Mouse (Mus musculus) CH12.LX (cell line): Measurements from ENCODE around the gene Arhgap29. TPM values are rescaled to one million over a fixed set of nuclear protein-coding genes. Genes with fewer than 3 reads are reported as not detected.

Experiments
- DNase-seq: peaks from one replicate; pipeline ENCODE4 v3.0.0-alpha.2; 2013; ENCODE audit errors: extremely low read depth
- H3K27ac ChIP-seq: 2 replicates; pipeline ENCODE4 v1.5.1; 2012; ENCODE audit warnings: low read depth, mild to moderate bottlenecking, control low read depth, moderate library complexity; ENCODE audit not compliant: insufficient read depth
- H3K27me3 ChIP-seq: replicated peaks from 2 replicates; pipeline ENCODE3; 2012; ENCODE audit warnings: inconsistent platforms
- H3K36me3 ChIP-seq, 2 experiments: replicated peaks in 1 of 2; 2 replicates each; pipeline versions ENCODE3 to v1.6.1; 2012; ENCODE audit warnings: inconsistent platforms in 1 of 2, low read length in 1 of 2, mild to moderate bottlenecking in 1 of 2, mixed read lengths in 1 of 2, moderate library complexity in 1 of 2; ENCODE audit not compliant: control insufficient read depth in 1 of 2, insufficient read depth in 1 of 2
- H3K4me1 ChIP-seq, 2 experiments: 2 replicates each; pipeline ENCODE4 v1.6.1; 2012; ENCODE audit warnings: inconsistent platforms in 1 of 2, moderate library complexity in 1 of 2; ENCODE audit not compliant: insufficient read depth in 2 of 2, control insufficient read depth in 1 of 2
- H3K4me2 ChIP-seq: 2 replicates; pipeline ENCODE4 v1.6.1; 2012; ENCODE audit warnings: low read depth, mild to moderate bottlenecking, control low read depth; ENCODE audit not compliant: poor library complexity, insufficient read depth, severe bottlenecking
- H3K4me3 ChIP-seq, 3 experiments: fragments of 150-350 bp in 1 of 3; sonication (generic) in 1 of 3; replicated peaks in 1 of 3; 2 replicates each; pipeline versions ENCODE3 to v1.5.1; 2011 to 2012; ENCODE audit warnings: low read depth in 2 of 3, low read length in 2 of 3, mild to moderate bottlenecking in 2 of 3, moderate library complexity in 2 of 3, control low read depth in 1 of 3, improper control_type of control experiment in 1 of 3, inconsistent platforms in 1 of 3, mixed read lengths in 1 of 3; ENCODE audit not compliant: poor library complexity in 1 of 3
- H3K79me2 ChIP-seq: replicated peaks from 2 replicates; pipeline ENCODE4 v1.6.1; 2012; ENCODE audit warnings: mild to moderate bottlenecking, moderate library complexity; ENCODE audit not compliant: control insufficient read depth, poor library complexity, insufficient read depth, severe bottlenecking; ENCODE audit errors: extremely low read depth
- H3K9ac ChIP-seq: 2 replicates; pipeline ENCODE4 v1.6.1; 2012; ENCODE audit warnings: low read depth, mild to moderate bottlenecking, control low read depth, moderate library complexity; ENCODE audit not compliant: insufficient read depth
- H3K9me3 ChIP-seq: replicated peaks from 2 replicates; pipeline ENCODE3; 2012; ENCODE audit warnings: low read length, inconsistent platforms, mixed read lengths
- BHLHE40 ChIP-seq: IDR thresholded peaks from 2 replicates; pipeline ENCODE4 v1.6.1; 2011; ENCODE audit warnings: mild to moderate bottlenecking, low read depth, low read length, improper control_type of control experiment
- CHD1 ChIP-seq: IDR thresholded peaks from 2 replicates; pipeline ENCODE4 v1.6.1; 2012; ENCODE audit warnings: low read depth, low read length, improper control_type of control experiment, inconsistent platforms
- CTCF ChIP-seq, 2 experiments: IDR thresholded peaks in 1 of 2; conservative IDR thresholded peaks in 1 of 2; 2 replicates each; pipeline ENCODE4 v1.5.1; 2011 to 2012; ENCODE audit warnings: low read depth in 2 of 2, low read length in 2 of 2, improper control_type of control experiment in 1 of 2, inconsistent platforms in 1 of 2, mild to moderate bottlenecking in 1 of 2, moderate library complexity in 1 of 2
- E2F4 ChIP-seq: IDR thresholded peaks from 2 replicates; pipeline ENCODE4 v1.6.1; 2011; ENCODE audit warnings: low read depth, low read length, improper control_type of control experiment; ENCODE audit not compliant: insufficient replicate concordance
- ELF1 ChIP-seq: IDR thresholded peaks from 2 replicates; pipeline ENCODE4 v1.6.1; 2014; ENCODE audit warnings: low read depth, mild to moderate bottlenecking, inconsistent platforms, low read length, improper control_type of control experiment
- EP300 ChIP-seq: IDR thresholded peaks from 2 replicates; pipeline ENCODE4 v1.6.1; 2011; ENCODE audit warnings: low read length, improper control_type of control experiment
- HCFC1 ChIP-seq: IDR thresholded peaks from 2 replicates; pipeline ENCODE4 v1.6.1; 2012; ENCODE audit warnings: low read depth, mild to moderate bottlenecking, inconsistent platforms, low read length, improper control_type of control experiment
- IRF4 ChIP-seq: IDR thresholded peaks from 2 replicates; pipeline ENCODE4 v1.6.1; 2014; ENCODE audit warnings: low read depth, mild to moderate bottlenecking, inconsistent platforms, low read length, improper control_type of control experiment
- JUN ChIP-seq: IDR thresholded peaks from 2 replicates; pipeline ENCODE4 v1.6.1; 2011; ENCODE audit warnings: low read depth, mild to moderate bottlenecking, low read length, improper control_type of control experiment, moderate library complexity; ENCODE audit not compliant: insufficient read depth
- KAT2A ChIP-seq: IDR thresholded peaks from 2 replicates; pipeline ENCODE4 v1.6.1; 2012; ENCODE audit warnings: low read length, improper control_type of control experiment, inconsistent platforms; ENCODE audit not compliant: insufficient replicate concordance
- MEF2A ChIP-seq: IDR thresholded peaks from 2 replicates; pipeline ENCODE4 v1.6.1; 2014; ENCODE audit warnings: low read depth, mild to moderate bottlenecking, inconsistent platforms, low read length, improper control_type of control experiment, borderline replicate concordance
- MXI1 ChIP-seq: IDR thresholded peaks from 2 replicates; pipeline ENCODE4 v1.6.1; 2011; ENCODE audit warnings: mild to moderate bottlenecking, low read depth, low read length, improper control_type of control experiment
- MYC ChIP-seq: IDR thresholded peaks from 2 replicates; pipeline ENCODE4 v1.6.1; 2011; ENCODE audit warnings: low read depth, mild to moderate bottlenecking, improper control_type of control experiment, low read length
- NRF1 ChIP-seq: IDR thresholded peaks from 2 replicates; pipeline ENCODE4 v1.6.1; 2014; ENCODE audit warnings: low read depth, mild to moderate bottlenecking, inconsistent platforms, low read length, improper control_type of control experiment, moderate library complexity
- PAX5 ChIP-seq: IDR thresholded peaks from 2 replicates; pipeline ENCODE4 v1.6.1; 2012; ENCODE audit warnings: low read length, inconsistent platforms, mixed read lengths
- POLR2A ChIP-seq: IDR thresholded peaks from 2 replicates; pipeline ENCODE4 v1.6.1; 2011; ENCODE audit warnings: low read depth, mild to moderate bottlenecking, improper control_type of control experiment, low read length
- POLR2AphosphoS2 ChIP-seq: IDR thresholded peaks from 2 replicates; pipeline ENCODE4 v1.6.1; 2011; ENCODE audit warnings: low read depth, low read length, improper control_type of control experiment
- RCOR1 ChIP-seq: conservative IDR thresholded peaks from 2 replicates; pipeline ENCODE4 v1.6.1; 2012; ENCODE audit warnings: low read depth, mild to moderate bottlenecking, inconsistent platforms, low read length, improper control_type of control experiment
- SIN3A ChIP-seq: IDR thresholded peaks from 2 replicates; pipeline ENCODE4 v1.6.1; 2012; ENCODE audit warnings: low read length, improper control_type of control experiment, inconsistent platforms
- TCF12 ChIP-seq: IDR thresholded peaks from 2 replicates; pipeline ENCODE4 v1.6.1; 2014; ENCODE audit warnings: low read depth, mild to moderate bottlenecking, inconsistent platforms, low read length, improper control_type of control experiment
- USF2 ChIP-seq: conservative IDR thresholded peaks from 2 replicates; pipeline ENCODE4 v1.6.1; 2011; ENCODE audit warnings: low read depth, low read length, improper control_type of control experiment
- ZC3H11A ChIP-seq: IDR thresholded peaks from 2 replicates; pipeline ENCODE4 v1.6.1; 2012; ENCODE audit warnings: low read depth, mild to moderate bottlenecking, inconsistent platforms, low read length, improper control_type of control experiment
- ZKSCAN1 ChIP-seq: IDR thresholded peaks from 2 replicates; pipeline ENCODE4 v1.6.1; 2012; ENCODE audit warnings: low read depth, inconsistent platforms, low read length, improper control_type of control experiment, borderline replicate concordance
- ZNF384 ChIP-seq: IDR thresholded peaks from 2 replicates; pipeline ENCODE4 v1.6.1; 2012; ENCODE audit warnings: low read depth, low read length, improper control_type of control experiment, inconsistent platforms
- dilution Hi-C: fragments of 300-500 bp; cut with MboI; formaldehyde crosslinking; loops from 2 replicates; pipeline ENCODE4 v1.14.3; 2020; ENCODE audit warnings: low sequenced_read_pairs; ENCODE audit not compliant: extremely low pct_unique_long_range_greater_than_20kb, extremely low pct_ligation_motif_present
- in situ Hi-C: fragments of 300-500 bp; cut with MboI; formaldehyde crosslinking; loops from 3 replicates; pipeline ENCODE4 v1.14.3; 2019; ENCODE audit warnings: low sequenced_read_pairs, low pct_ligation_motif_present, low pct_unique_long_range_greater_than_20kb, mixed read lengths
- polyA plus RNA-seq: library from polyadenylated mRNA; unstranded; fragments of >175 nt; gene quantifications from 2 replicates; pipeline ENCODE4 v1.2.1, GENCODE M21; 2012; ENCODE audit warnings: low read depth; ENCODE audit not compliant: insufficient read length
- total RNA-seq, 2 experiments: library from RNA; depleted of rRNA; stranded (reverse); fragments of 300-350 nt in 1 of 2; fragments of >200 nt in 1 of 2; gene quantifications; 2 replicates each; pipeline ENCODE4 v1.2.3; 2012 to 2014

Gene Arhgap29
- total and polyA plus RNA-seq, 3 experiments: 19.7 to 53.7 (median 37.0) TPM

DNA sequence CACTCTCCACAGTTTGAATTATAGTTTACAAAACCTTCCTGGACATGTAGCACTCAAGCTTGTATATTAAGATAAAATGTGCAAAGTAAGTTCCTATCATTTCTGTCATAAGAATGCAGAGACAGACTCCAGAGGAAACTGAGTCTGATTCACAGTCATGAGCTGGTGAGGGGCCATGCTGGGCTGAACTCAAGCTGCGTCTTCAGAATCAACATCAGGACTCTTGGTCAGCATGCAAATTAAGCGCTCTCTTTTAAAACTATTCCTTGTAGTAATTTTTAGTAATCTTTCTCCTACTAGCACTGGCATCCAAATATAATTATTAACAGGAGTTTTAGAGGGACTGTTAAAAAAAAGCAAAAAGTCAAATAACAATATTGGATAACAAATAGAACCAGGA lies 47.9 kb upstream of the Arhgap29 start:
- in situ Hi-C loops: no loop called here
- H3K9ac ChIP-seq: no peak overlapping the region
- dilution Hi-C loops: no loop called here
- H3K9me3 ChIP-seq: no peaks in the 10 kb centered on the region
- H3K27ac ChIP-seq: no peak overlapping the region
- no peak for TF ChIP-seq PAX5
- TF ChIP-seq JUN: no peak
- no peak for TF ChIP-seq ZNF384
- TF ChIP-seq ZC3H11A: no peak
- no peak for TF ChIP-seq CHD1
- TF ChIP-seq USF2: no peak
- no peak for TF ChIP-seq MYC
- no peak for TF ChIP-seq RCOR1
- TF ChIP-seq TCF12: no peak
- H3K4me2 ChIP-seq: no peak overlapping the region
- no peaks in the 10 kb centered on the region for H3K79me2 ChIP-seq
- no peaks in the 10 kb centered on the region for H3K27me3 ChIP-seq
- no peaks in the 10 kb centered on the region for H3K36me3 ChIP-seq
- no peak for DNase-seq
- no peak overlapping the region for H3K4me3 ChIP-seq
- no peaks in the 10 kb centered on the region for H3K4me1 ChIP-seq

DNA sequence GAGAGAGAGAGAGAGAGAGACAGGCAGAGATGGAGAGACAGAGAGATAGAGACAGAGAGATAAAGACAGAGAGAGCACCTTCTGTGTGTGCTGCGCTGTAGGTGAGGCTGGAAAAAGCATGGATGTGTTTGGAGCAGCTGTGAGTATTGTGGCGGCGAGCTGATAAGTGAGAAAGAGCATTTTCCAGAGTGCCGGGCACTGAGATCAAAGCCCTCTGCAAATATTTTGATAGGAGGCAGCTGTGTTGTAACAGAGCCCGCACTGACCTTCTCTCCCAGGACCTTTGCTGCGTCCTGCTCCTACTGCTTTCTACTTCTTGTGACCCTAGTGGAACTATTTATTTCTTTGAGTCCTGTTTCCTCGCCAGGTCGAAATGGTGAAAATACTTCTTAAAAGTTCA lies 45.7 kb upstream of the Arhgap29 start:
- Histone ChIP-seq H3K4me1 (no peaks in the 10 kb centered on the region), H3K79me2 (no peaks in the 10 kb centered on the region), H3K27me3 (no peaks in the 10 kb centered on the region), H3K4me3 (no peak overlapping the region), H3K36me3 (no peaks in the 10 kb centered on the region), H3K9ac (no peak overlapping the region), H3K4me2 (no peak overlapping the region), H3K27ac (no peak overlapping the region), H3K9me3 (no peaks in the 10 kb centered on the region)
- in situ Hi-C loops: no loop called here
- dilution Hi-C loops: no loop called here
- TF ChIP-seq BHLHE40 (no peak), PAX5 (no peak), MEF2A (no peak), ZKSCAN1 (no peak), E2F4 (no peak), HCFC1 (no peak), MXI1 (no peak), JUN (no peak), CTCF (conservative IDR thresholded peaks at IDR 0.05 in 1 of 2, IDR thresholded peaks at IDR 0.05 in 1 of 2; ENCODE audit: low read depth in 2 of 2, low read length in 2 of 2) (no peak), IRF4 (no peak), KAT2A (no peak), EP300 (no peak), USF2 (no peak), ELF1 (no peak), POLR2AphosphoS2 (no peak), NRF1 (no peak), SIN3A (no peak), POLR2A (no peak), TCF12 (no peak)
- no peak for DNase-seq
